Mouse (Mus musculus) lung, postnatal 0 days (tissue): ENCODE measurements at regions not wholly inside any gene's neighbourhood (a gene's known extent, or its start where the extent isn't known, plus 50 kb on each side); places are given as distances from the start of the nearest gene placed in this dataset.

ENCODE experiments used
- ATAC-seq: fragments of 200-750 bp; cut with Nextera tagmentation; 2 replicates; pipeline ENCODE4 v1.8.0; 2017; ENCODE audit warnings: moderate library complexity
- DNase-seq: peaks from one replicate; pipeline ENCODE4 v3.0.0-alpha.2; 2016; ENCODE audit warnings: low spot score
- H3K27ac ChIP-seq: fragments of 300-500 bp; sonication (generic); 2 replicates; pipeline ENCODE4 v1.5.1; 2014; ENCODE audit warnings: antibody characterized with exemption, mild to moderate bottlenecking, low read length, mixed read lengths
- H3K27me3 ChIP-seq: fragments of 300-500 bp; sonication (generic); replicated peaks from 2 replicates; pipeline ENCODE4 v1.6.1; 2014; ENCODE audit warnings: low read length, mixed read lengths; ENCODE audit not compliant: insufficient read depth
- H3K36me3 ChIP-seq: fragments of 300-500 bp; sonication (generic); 2 replicates; pipeline ENCODE4 v1.6.1; 2014; ENCODE audit warnings: low read length, mixed read lengths; ENCODE audit not compliant: insufficient read depth
- H3K4me1 ChIP-seq: fragments of 300-500 bp; sonication (generic); 2 replicates; pipeline ENCODE4 v1.6.1; 2014; ENCODE audit warnings: antibody characterized with exemption, low read depth, low read length, mixed read lengths; ENCODE audit not compliant: insufficient read depth
- H3K4me2 ChIP-seq: fragments of 300-500 bp; sonication (generic); replicated peaks from 2 replicates; pipeline ENCODE4 v1.6.1; 2014; ENCODE audit warnings: low read depth, mild to moderate bottlenecking, low read length, moderate library complexity, mixed read lengths
- H3K4me3 ChIP-seq: fragments of 300-500 bp; sonication (generic); 2 replicates; pipeline ENCODE4 v1.5.1; 2014; ENCODE audit warnings: low read depth, low read length
- H3K9ac ChIP-seq: fragments of 300-500 bp; sonication (generic); replicated peaks from 2 replicates; pipeline ENCODE4 v1.6.1; 2014; ENCODE audit warnings: low read depth, mild to moderate bottlenecking
- H3K9me3 ChIP-seq: fragments of 300-500 bp; sonication (generic); 2 replicates; pipeline ENCODE4 v1.6.1; 2016; ENCODE audit warnings: low read length, mixed read lengths
- CTCF ChIP-seq: IDR thresholded peaks from 2 replicates; pipeline ENCODE4 v1.5.1; 2016; ENCODE audit warnings: antibody characterized with exemption, mild to moderate bottlenecking
- EP300 ChIP-seq: IDR thresholded peaks from 2 replicates; pipeline ENCODE4 v1.6.1; 2016; ENCODE audit warnings: antibody characterized with exemption, mild to moderate bottlenecking, control low read depth
- WGBS: fragments of 180-500 bp; shearing (Covaris S2); extraction: QIAGEN DNeasy Blood & Tissue Kit; methylation state at CpG from one replicate; pipeline ENCODE4 v1.1.7; 2014; 5-methylcytosine and 5-hydroxymethylcytosine counted together

DNA sequence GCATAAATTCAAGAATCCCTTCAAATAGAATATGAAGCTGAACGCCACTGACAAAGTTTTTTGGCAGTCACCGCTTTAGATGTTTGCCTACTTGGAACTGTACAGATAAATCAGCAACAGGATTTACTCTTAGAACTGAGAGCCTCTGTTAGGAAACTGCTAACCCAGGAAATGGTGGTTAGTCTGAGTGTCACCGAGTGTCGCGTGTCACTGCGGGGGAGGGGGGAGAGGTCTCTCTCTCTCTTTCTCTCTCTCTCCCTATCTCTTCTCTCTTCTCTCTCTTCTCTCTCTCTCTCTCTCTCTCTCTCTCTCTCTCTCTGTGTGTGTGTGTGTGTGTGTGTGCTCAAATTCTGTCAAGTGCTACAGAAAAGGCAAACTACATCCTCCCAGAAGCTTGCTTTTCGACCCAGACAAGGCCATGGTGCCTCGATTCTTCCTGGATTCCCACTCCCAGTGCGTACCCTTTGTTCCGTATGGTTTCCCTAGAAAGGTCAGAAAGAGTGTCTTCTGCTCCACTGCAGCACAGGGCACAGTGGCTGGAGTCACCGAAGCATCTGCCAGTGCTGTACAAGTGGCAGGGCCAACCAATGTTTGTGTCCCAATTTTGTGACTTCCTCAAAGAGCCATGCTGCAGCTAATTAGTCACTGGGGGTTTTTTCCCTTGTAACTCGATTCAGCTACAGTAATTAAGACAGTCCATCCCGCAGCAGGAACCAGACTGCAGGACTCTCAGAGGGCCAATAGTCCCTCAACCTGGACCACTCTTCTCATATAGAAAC, 87.0 kb downstream of the Cog6 start:
- H3K27ac ChIP-seq = no peak overlapping the region
- DNase-seq (no peak), ATAC-seq (no peak)
- H3K27me3 ChIP-seq = no peaks in the 10 kb centered on the region
- no peaks in the 10 kb centered on the region for H3K9me3 ChIP-seq
- no peaks in the 10 kb centered on the region for H3K36me3 ChIP-seq
- no peak overlapping the region for H3K4me2 ChIP-seq
- no peak overlapping the region for H3K4me3 ChIP-seq
- TF ChIP-seq CTCF = no peak
- 61% methylated on average over 13 of the region's 13 CpGs for WGBS
- no peak overlapping the region for H3K9ac ChIP-seq
- H3K4me1 ChIP-seq = no peaks in the 10 kb centered on the region

- Histone ChIP-seq H3K4me3 (no peak overlapping the region), H3K4me1 (no peaks in the 10 kb centered on the region), H3K9ac (no peak overlapping the region), H3K4me2 (no peak overlapping the region), H3K27ac (no peak overlapping the region), H3K27me3 (no peaks in the 10 kb centered on the region), H3K9me3 (no peaks in the 10 kb centered on the region), H3K36me3 (no peaks in the 10 kb centered on the region)
- TF ChIP-seq EP300 (peak; percentile 91), CTCF (peak; percentile 13; the same call in 1 of the 2 replicates)
- 41% methylated on average over 12 of the region's 12 CpGs for WGBS
- DNase-seq (peak; percentile 64), ATAC-seq (peak; percentile 90)
Measured at GRCm38 (mm10) chr3:52927361-52927841, 89.6 kb downstream of the Cog6 start.

DNA sequence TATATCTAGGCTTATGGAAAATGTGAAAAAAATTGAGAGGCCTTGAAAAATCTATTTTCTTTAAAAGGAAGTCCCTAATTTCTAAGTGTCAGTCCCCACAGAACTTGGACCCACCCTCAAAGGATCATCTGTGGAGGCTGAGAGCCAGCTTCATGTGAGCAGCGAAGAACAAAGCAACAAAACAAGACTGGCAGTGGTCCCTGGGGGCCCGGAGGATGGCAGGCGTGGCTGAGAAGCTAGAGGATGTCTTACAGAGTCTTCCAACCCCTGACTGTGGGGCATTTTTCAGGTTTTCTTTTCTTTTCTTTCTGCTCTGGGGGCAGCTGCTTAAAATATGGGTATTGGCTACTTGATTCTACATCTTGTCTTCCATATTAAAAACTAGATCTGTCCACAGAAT, 90.5 kb downstream of the Cog6 start:
- no peak for TF ChIP-seq CTCF
- TF ChIP-seq EP300 = no peak
- Histone ChIP-seq H3K27me3 (no peaks in the 10 kb centered on the region), H3K9ac (no peak overlapping the region), H3K36me3 (no peaks in the 10 kb centered on the region), H3K4me3 (no peak overlapping the region), H3K4me2 (no peak overlapping the region), H3K27ac (no peak overlapping the region), H3K4me1 (no peaks in the 10 kb centered on the region), H3K9me3 (no peaks in the 10 kb centered on the region)
- ATAC-seq (no peak), DNase-seq (no peak)
- WGBS = 84% methylated on average over 3 of the region's 3 CpGs

DNA sequence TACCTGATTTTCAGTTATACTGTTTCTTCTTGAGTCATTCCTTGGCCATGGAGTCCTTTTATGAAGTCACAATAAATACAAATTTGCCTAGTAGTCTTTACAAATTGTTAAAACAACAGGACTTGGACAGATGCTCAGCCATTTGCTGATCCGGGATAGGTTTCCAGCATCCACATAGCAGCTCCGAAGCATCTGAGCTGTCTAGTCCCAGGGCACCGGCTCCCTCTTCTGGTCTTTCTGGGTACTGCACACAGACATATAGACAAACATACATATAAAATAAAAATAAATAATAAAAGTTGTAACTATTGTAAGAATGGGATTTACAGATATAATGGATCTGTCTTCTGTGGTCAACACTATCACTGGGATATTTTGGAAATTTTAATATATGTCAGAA, 91.8 kb downstream of the Cog6 start:
- H3K27ac ChIP-seq = no peak overlapping the region
- no peaks in the 10 kb centered on the region for H3K4me1 ChIP-seq
- H3K9me3 ChIP-seq = no peaks in the 10 kb centered on the region
- peak; percentile 59 for TF ChIP-seq CTCF
- no peak for TF ChIP-seq EP300
- H3K27me3 ChIP-seq = no peaks in the 10 kb centered on the region
- no peak overlapping the region for H3K4me2 ChIP-seq
- 62% methylated on average over 3 of the region's 3 CpGs for WGBS
- no peak overlapping the region for H3K9ac ChIP-seq
- H3K36me3 ChIP-seq = no peaks in the 10 kb centered on the region
- ATAC-seq = no peak
- DNase-seq = no peak
- H3K4me3 ChIP-seq = no peak overlapping the region

DNA sequence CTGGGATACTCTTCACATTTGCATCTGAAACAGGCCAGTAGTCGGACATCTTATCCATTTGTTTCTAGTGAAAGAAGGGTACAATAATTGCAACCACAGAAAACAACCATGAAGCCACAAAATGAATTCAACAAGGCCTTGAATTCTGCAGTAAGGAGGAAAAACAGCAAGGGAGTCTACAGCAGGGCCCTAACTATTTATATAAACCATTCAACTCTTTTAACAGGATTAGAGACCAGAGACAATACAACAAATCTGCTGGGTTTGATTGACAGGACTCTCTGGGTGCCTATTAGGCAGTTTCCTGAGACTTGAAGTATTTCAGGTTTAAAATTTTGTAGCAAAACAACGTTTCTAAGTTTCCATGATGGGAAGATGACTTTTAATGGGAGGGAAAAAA, 92.4 kb downstream of the Cog6 start:
- H3K4me1 ChIP-seq = no peaks in the 10 kb centered on the region
- ATAC-seq = no peak
- WGBS = 90% methylated on average over 2 of the region's 2 CpGs

DNA sequence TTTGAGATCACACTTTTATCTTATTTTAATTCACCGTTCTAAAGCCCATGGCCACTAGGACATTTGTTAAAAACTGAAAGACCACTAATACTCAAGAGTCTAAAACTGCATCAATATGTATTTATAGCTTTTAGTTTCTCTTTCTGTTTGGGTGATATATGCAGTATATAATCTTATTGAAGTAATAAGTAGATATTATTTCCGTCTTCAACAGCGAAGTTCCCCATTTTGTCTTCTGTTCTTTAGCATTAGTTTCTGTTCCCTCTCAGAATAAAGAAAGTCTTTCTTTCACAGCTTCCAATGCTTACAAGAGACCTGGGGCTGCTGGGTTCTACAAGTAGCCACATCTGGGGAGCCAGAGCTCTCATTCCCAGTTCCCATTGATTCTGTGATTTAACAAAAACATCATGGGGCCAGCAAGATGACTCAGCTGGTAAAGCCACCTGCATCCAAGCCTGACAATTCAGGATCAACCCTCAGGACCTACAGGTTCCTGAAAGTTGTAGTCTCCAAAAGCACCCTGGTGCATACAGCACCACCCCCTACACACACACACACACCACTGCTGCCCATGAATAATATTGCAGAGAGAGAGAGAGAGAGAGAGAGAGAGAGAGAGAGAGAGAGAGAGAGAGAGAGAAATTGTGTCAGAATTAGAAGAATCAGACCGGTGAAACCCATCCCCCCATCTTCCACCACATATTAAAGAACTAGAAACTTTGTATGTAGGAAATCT, 93.0 kb downstream of the Cog6 start:
- no peak for ATAC-seq
- TF ChIP-seq EP300 = no peak
- no peak for TF ChIP-seq CTCF
- Histone ChIP-seq H3K36me3 (no peaks in the 10 kb centered on the region), H3K27ac (no peak overlapping the region), H3K9ac (no peak overlapping the region), H3K4me3 (no peak overlapping the region), H3K4me1 (no peaks in the 10 kb centered on the region), H3K9me3 (no peaks in the 10 kb centered on the region), H3K27me3 (no peaks in the 10 kb centered on the region), H3K4me2 (no peak overlapping the region)
- WGBS = 88% methylated on average over 4 of the region's 4 CpGs
- no peak for DNase-seq

More for the DNA sequence above, 92.4 kb downstream of the Cog6 start:
- no peaks in the 10 kb centered on the region for H3K9me3 ChIP-seq
- no peaks in the 10 kb centered on the region for H3K27me3 ChIP-seq
- no peak overlapping the region for H3K4me3 ChIP-seq
- no peak overlapping the region for H3K9ac ChIP-seq
- no peaks in the 10 kb centered on the region for H3K36me3 ChIP-seq
- DNase-seq = no peak
- no peak overlapping the region for H3K27ac ChIP-seq
- TF ChIP-seq EP300 (no peak), CTCF (no peak)
- no peak overlapping the region for H3K4me2 ChIP-seq
